Mouse (Mus musculus): ENCODE results near the gene Cpne8.
"Not testable (repeated sequence)": the region's sequence is repeated elsewhere in the genome, so short reads cannot be mapped to it uniquely, and the experiment has no call there.

The Cpne8 gene

GRCm38 (mm10) chr15:90610767-90611166 lies 68.5 kb downstream of the Cpne8 start:
- not testable (repeated sequence) for DNase-seq

- no peak for DNase-seq
Measured at GRCm38 (mm10) chr15:90609836-90610415, 69.3 kb downstream of the Cpne8 start.

- DNase-seq = no peak
Measured at GRCm38 (mm10) chr15:90608368-90608767, 70.9 kb downstream of the Cpne8 start.

- DNase-seq = no peak
Measured at GRCm38 (mm10) chr15:90607181-90607580, 72.1 kb downstream of the Cpne8 start.

- DNase-seq = no peak
Measured at GRCm38 (mm10) chr15:90603676-90604075, 75.6 kb downstream of the Cpne8 start.

- no peak for DNase-seq
Measured at GRCm38 (mm10) chr15:90597715-90598497, 81.3 kb downstream of the Cpne8 start.

- DNase-seq = no peak
Measured at GRCm38 (mm10) chr15:90595592-90595991, 83.6 kb downstream of the Cpne8 start.

- no peak for DNase-seq
Measured at GRCm38 (mm10) chr15:90589587-90589986, 89.6 kb downstream of the Cpne8 start.

GRCm38 (mm10) chr15:90577402-90577801 lies 101.8 kb downstream of the Cpne8 start:
- no peak for DNase-seq

GRCm38 (mm10) chr15:90569246-90569645 lies 110.0 kb downstream of the Cpne8 start:
- DNase-seq = no peak

- DNase-seq = no peak
Measured at GRCm38 (mm10) chr15:90568050-90568449, 111.2 kb downstream of the Cpne8 start.

- no peak for DNase-seq
Measured at GRCm38 (mm10) chr15:90563996-90564395, 115.2 kb downstream of the Cpne8 start.

GRCm38 (mm10) chr15:90561613-90562012 lies 117.6 kb downstream of the Cpne8 start:
- no peak for DNase-seq

GRCm38 (mm10) chr15:90548589-90548988 lies 130.6 kb downstream of the Cpne8 start:
- DNase-seq = no peak

GRCm38 (mm10) chr15:90543447-90543846 lies 135.8 kb downstream of the Cpne8 start:
- no peak for DNase-seq

- no peak for DNase-seq
Measured at GRCm38 (mm10) chr15:90542126-90542525, 137.1 kb downstream of the Cpne8 start.

- no peak for DNase-seq
Measured at GRCm38 (mm10) chr15:90536311-90537202, 142.7 kb downstream of the Cpne8 start.

GRCm38 (mm10) chr15:90535730-90536129 lies 143.5 kb downstream of the Cpne8 start:
- no peak for DNase-seq

- DNase-seq = no peak
Measured at GRCm38 (mm10) chr15:90512769-90513168, 166.5 kb downstream of the Cpne8 start.

GRCm38 (mm10) chr15:90497080-90497479 lies 182.2 kb downstream of the Cpne8 start:
- DNase-seq = no peak

- no peak for DNase-seq
Measured at GRCm38 (mm10) chr15:90491558-90491957, 187.7 kb downstream of the Cpne8 start.

- no peak for DNase-seq
Measured at GRCm38 (mm10) chr15:90490186-90490585, 189.0 kb downstream of the Cpne8 start.

- DNase-seq = not testable (repeated sequence)
Measured at GRCm38 (mm10) chr15:90470561-90470960, 208.7 kb downstream of the Cpne8 start.
